Mouse (Mus musculus): ENCODE data around the gene Gm6169.

DNA sequence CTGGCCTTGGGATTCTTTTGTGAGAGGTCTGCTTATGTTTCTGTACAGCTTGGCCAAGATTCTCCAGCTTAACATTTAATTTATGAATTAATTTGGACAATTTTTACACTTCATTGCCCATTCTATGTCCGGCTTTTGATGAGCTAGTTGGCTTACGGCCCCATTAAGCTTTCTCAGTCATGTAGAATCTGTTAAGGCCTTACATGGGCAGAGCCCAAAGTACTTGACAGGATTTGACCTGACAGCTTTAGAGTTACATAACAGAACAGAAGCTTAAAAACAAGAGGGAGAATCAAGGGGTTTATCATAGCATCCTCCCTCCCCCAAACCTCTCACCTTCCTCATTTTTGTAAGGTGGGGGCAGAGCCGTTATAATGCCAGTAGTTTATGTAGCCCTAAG is 10.9 kb downstream of the Gm6169 start:
- no peak for TF ChIP-seq EP300 (IDR thresholded peaks at IDR 0.05; ENCODE audit: low read depth)
- TF ChIP-seq CTCF (IDR thresholded peaks at IDR 0.05; ENCODE audit: low read depth), result no peak
